Mouse (Mus musculus) neural tube, embryonic 15.5 days (tissue): ENCODE measurements around the gene Elp5. TPM values are rescaled to one million over a fixed set of nuclear protein-coding genes. Genes with fewer than 3 reads are reported as not detected.
"Not testable (repeated sequence)": the region's sequence is repeated elsewhere in the genome, so short reads cannot be mapped to it uniquely, and the experiment has no call there.

Experiments used
- ATAC-seq: fragments of 200-750 bp; cut with Nextera tagmentation; 2 replicates; pipeline ENCODE4 v1.8.0; 2017; ENCODE audit warnings: mild to moderate bottlenecking, moderate TSS enrichment, moderate library complexity; ENCODE audit not compliant: low FRiP score
- H3K27ac ChIP-seq: fragments of 300-500 bp; sonication (generic); replicated peaks from 2 replicates; pipeline ENCODE4 v1.5.1; 2015; ENCODE audit warnings: mild to moderate bottlenecking, inconsistent platforms
- H3K27me3 ChIP-seq: fragments of 300-500 bp; sonication (generic); replicated peaks from 2 replicates; pipeline ENCODE4 v1.6.1; 2015; ENCODE audit warnings: inconsistent platforms
- H3K36me3 ChIP-seq: fragments of 300-500 bp; sonication (generic); 2 replicates; pipeline ENCODE4 v1.6.1; 2015; ENCODE audit warnings: inconsistent platforms
- H3K4me1 ChIP-seq: fragments of 300-500 bp; sonication (generic); 2 replicates; pipeline ENCODE4 v1.6.1; 2015; ENCODE audit warnings: inconsistent platforms
- H3K4me2 ChIP-seq: fragments of 300-500 bp; sonication (generic); 2 replicates; pipeline ENCODE4 v1.6.1; 2015; ENCODE audit warnings: inconsistent platforms, mild to moderate bottlenecking, moderate library complexity
- H3K4me3 ChIP-seq: fragments of 300-500 bp; sonication (generic); replicated peaks from 2 replicates; pipeline ENCODE4 v1.5.1; 2015; ENCODE audit warnings: mild to moderate bottlenecking, inconsistent platforms
- H3K9ac ChIP-seq: fragments of 300-500 bp; sonication (generic); replicated peaks from 2 replicates; pipeline ENCODE4 v1.6.1; 2015; ENCODE audit warnings: mild to moderate bottlenecking, inconsistent platforms
- H3K9me3 ChIP-seq: fragments of 300-500 bp; sonication (generic); replicated peaks from 2 replicates; pipeline ENCODE4 v1.6.1; 2016; ENCODE audit warnings: inconsistent platforms
- WGBS: fragments of 180-500 bp; shearing (Covaris S2); methylation state at CpG from one replicate; pipeline ENCODE4 v1.1.7; 2015; ENCODE audit warnings: mixed read lengths; 5-methylcytosine and 5-hydroxymethylcytosine counted together
- polyA plus RNA-seq: library from polyadenylated mRNA; unstranded; fragments of >200 nt; fragmentation: Nextera tagmentation; extraction: Ambion mirVana; gene quantifications from 2 replicates; pipeline ENCODE4 v1.2.1, GENCODE M21; 2015

Elp5 gene
- polyA plus RNA-seq, 1 experiment from 2014 or later = 167 TPM

DNA sequence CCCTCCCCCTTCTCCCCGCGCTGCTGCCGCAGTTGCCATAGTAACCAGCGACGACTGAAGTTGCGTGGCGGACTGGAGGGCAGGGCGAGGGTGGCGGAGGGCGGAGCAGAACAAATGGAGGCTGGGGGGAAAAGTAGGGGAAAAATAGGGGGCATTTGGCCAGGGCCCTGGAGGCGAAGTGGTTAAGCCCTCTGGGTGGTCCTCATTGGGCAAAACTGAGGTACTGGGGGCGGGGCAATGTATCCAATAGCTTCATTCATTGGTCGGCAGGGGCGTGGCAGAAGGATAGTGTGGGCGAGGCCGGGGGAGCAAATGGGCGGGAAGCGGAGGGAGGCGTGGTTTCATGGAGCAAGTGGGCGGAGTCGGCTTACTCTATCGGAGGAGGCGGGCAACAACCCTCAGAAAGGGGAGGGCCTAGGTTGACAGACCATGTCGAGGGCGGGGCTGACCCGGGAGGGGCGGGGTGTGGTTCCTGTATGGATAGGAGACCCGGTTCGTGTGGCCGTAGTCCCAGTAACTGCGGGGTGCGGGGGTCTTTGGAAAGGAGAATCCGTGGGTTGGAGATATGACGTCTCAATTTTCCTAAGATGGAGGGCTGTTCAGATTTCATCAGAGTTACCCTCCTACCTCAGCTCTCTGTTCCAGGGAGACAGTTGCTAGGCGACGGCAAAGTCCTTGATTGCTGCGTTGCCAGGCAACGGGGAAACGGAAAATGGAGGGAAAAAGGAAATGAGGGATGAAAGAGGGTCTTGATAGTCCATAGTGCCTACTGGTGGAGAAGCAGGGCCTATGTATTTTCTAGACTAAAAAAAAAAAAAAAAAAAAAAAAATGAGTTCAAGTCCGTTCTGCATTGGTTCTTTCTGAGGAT lies 39.2 kb upstream of the Elp5 start:
- Histone ChIP-seq H3K36me3 (no peaks in the 10 kb centered on the region), H3K27me3 (no peaks in the 10 kb centered on the region), H3K9me3 (no peaks in the 10 kb centered on the region), H3K27ac (peak overlapping the region; percentile 95), H3K4me1 (peaks cover 83% of the 10 kb centered on the region), H3K9ac (peak overlapping the region; percentile 84), H3K4me3 (peak overlapping the region; percentile 64), H3K4me2 (peak overlapping the region; percentile 83)
- ATAC-seq = peak; percentile 83
- under 1% methylated on average over 40 of the region's 40 CpGs for WGBS

DNA sequence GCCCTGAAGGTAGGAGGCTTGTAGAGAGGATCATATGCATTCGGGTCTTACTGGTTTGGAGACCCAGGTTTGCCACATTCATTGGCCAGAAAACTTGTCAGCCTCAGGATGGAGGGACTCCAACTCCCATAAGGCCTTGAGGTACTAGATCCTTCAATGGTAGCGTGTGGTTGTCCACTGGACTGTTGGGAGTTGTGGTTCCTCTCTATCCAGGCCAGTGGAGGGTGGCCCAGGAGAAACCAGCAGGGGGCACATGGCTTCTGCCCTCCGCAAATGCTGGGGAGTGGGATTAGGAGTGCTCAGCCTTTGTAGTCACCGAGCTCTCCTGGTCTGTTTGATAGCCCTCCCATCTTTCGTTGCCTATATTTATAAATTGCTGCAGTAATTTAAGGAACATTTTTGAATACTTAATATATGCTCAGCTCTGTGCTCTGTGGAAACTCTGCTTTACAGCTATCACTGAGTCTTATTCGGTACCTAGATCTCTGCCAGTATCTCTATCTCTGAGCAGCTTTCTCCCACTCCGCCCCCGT lies 38.5 kb upstream of the Elp5 start:
- Histone ChIP-seq H3K27me3 (no peaks in the 10 kb centered on the region), H3K36me3 (no peaks in the 10 kb centered on the region), H3K4me1 (peaks cover 76% of the 10 kb centered on the region), H3K9me3 (no peaks in the 10 kb centered on the region), H3K4me3 (peak overlapping the region; percentile 64), H3K27ac (peak overlapping the region; percentile 95), H3K4me2 (peak overlapping the region; percentile 83), H3K9ac (peak overlapping the region; percentile 84)
- WGBS = under 1% methylated on average over 8 of the region's 8 CpGs
- peak; percentile 73 for ATAC-seq

DNA sequence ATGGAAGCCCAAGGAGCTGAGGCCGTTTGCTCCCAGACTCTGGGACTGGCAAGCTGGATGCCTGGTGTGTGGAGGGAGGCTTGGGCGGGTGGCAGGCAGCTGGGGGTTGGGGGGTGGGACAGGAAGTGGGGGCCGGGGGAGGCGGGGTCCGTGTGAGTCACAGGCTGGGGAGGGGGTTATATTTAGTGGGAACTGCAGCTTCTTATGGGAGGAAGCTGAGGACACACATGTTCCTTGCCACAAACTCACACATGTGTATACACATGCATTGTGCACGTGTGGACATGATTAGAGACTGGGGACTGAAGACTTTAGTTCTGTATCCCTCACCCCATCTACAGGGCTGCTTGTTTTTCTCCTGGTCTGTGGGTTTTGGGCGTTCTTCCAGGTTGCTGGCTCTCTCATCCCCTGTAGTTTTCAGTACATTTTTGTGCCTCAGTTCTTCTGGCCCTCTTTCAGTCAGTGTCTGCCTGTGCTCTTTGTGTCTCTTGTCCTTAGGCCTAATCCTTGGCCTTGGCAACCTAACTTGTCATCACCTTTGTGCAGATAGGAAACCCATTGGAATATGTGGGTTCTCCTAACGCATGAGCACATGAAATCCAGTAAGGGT lies 37.8 kb upstream of the Elp5 start:
- Histone ChIP-seq H3K9me3 (no peaks in the 10 kb centered on the region), H3K4me2 (peak overlapping the region; percentile 83), H3K4me1 (peaks cover 73% of the 10 kb centered on the region), H3K27me3 (no peaks in the 10 kb centered on the region), H3K36me3 (no peaks in the 10 kb centered on the region), H3K4me3 (peak overlapping the region; percentile 64), H3K9ac (peak overlapping the region; percentile 84), H3K27ac (peak overlapping the region; percentile 95)
- 18% methylated on average over 8 of the region's 8 CpGs for WGBS
- ATAC-seq = no peak

DNA sequence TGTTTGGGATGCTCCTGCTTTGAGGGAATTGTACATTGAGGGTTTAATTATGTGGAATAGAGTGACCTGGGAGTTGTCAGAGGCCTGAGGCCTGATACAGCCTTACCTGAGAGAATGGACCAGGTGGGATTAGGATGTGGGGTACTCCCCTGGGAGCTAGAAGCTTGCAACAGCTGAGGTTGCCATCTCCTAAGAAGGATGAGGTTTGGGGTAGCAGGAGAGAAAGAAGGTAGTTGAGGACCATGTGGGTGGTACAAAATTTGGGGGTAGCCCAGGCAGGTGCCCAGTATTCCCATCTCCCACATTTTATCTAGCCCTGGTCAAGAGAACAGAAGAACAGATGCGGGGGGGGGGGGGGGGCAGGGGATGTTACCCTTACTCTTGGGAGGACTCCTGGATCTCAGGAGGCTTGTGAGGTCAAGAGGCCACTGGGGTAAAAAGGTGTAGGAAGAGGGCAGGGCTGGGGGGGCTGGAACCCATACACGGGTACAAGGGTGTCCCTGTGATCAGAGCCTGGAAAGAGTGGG lies 37.2 kb upstream of the Elp5 start:
- Histone ChIP-seq H3K4me1 (peaks cover 72% of the 10 kb centered on the region), H3K9me3 (no peaks in the 10 kb centered on the region), H3K4me3 (peak overlapping the region; percentile 64), H3K27me3 (no peaks in the 10 kb centered on the region), H3K9ac (peak overlapping the region; percentile 84), H3K27ac (peak overlapping the region; percentile 95), H3K36me3 (no peaks in the 10 kb centered on the region), H3K4me2 (peak overlapping the region; percentile 83)
- 46% methylated on average over 2 of the region's 2 CpGs for WGBS
- ATAC-seq = no peak

DNA sequence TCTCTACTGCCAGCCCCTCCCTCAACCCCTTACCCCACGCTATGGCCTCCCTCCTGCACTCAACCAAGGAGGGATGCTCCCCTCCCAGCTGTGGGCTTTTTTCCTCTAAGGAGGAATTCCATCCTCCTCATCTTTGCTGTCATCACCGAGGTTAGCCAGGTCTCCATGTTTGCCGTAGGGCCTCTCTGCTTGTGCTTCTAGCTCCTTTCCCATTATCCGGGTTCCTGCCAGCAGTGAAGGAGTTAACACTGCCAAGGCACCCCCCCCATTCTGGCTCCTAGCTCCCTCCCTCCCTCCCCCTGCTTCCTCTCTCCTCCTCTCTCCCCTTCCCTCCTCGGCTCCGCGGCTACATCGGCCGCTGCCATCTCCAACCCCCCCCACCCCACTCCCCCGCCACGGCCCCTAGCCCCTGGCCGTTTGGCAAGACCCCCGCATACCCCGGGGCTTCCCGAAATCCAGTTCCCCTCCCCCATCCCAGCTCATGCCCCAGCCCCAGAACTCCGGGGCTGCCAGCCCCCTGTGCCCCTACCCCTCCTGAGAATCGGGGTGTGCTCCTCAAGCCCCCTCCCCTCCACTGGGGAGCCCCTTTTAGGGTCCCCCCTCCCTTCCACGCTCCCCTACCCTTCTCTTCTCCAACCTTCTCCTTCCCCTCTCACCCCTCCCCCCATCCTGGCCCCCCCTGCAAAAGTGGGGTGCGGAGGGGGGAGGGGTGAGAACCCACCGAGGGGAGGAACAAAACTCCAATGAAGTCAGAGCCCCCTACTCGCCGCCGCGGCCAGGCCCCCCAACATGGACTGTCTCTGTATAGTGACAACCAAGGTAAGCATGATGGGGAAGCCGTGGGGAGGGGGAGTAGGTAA lies 36.0 kb upstream of the Elp5 start:
- peak overlapping the region; percentile 64 for H3K4me3 ChIP-seq
- peak overlapping the region; percentile 83 for H3K4me2 ChIP-seq
- WGBS = under 1% methylated on average over 25 of the region's 25 CpGs
- no peaks in the 10 kb centered on the region for H3K9me3 ChIP-seq
- H3K27ac ChIP-seq = peak overlapping the region; percentile 95
- peaks cover under 1% of the 10 kb centered on the region; the same call in 1 of the 2 replicates for H3K36me3 ChIP-seq
- H3K9ac ChIP-seq = peak overlapping the region; percentile 84
- ATAC-seq = no peak
- H3K27me3 ChIP-seq = no peaks in the 10 kb centered on the region
- peaks cover 71% of the 10 kb centered on the region for H3K4me1 ChIP-seq

DNA sequence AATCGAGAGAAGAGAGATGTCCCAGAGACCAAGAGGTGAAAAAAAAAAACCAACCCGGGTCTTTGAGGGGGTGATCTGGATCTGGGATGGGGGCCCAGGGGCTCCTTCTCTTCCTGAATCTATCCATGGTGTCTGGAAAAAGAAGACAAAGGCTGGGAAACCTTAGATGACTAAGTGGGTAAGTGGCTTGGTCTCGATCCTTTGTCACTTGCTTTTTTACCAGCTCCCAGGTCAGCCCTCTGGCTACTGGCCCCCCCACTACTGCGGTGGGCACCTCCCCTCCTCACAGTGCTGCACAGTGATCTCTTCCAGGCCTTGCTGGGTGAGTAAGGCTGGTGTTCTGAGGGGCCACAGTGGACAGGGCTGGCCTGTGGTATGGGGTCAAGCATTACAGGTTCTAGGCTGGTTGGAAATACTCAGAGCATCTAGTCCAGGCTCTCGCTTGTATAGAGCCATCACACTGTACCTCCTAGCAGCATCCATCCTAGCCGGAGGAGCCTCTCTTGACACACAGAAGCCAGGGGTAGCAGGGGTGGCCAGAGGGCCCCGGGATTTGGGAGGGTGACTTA lies 35.0 kb upstream of the Elp5 start:
- 65% methylated on average over 7 of the region's 7 CpGs for WGBS
- H3K4me1 ChIP-seq = peaks cover 69% of the 10 kb centered on the region
- no peaks in the 10 kb centered on the region for H3K9me3 ChIP-seq
- H3K4me3 ChIP-seq = peak overlapping the region; percentile 64; the same call in 1 of the 2 replicates
- peaks cover 12% of the 10 kb centered on the region for H3K36me3 ChIP-seq
- H3K4me2 ChIP-seq = peak overlapping the region; percentile 83
- no peaks in the 10 kb centered on the region for H3K27me3 ChIP-seq
- ATAC-seq = no peak
- peak overlapping the region; percentile 95 for H3K27ac ChIP-seq
- H3K9ac ChIP-seq = peak overlapping the region; percentile 84

DNA sequence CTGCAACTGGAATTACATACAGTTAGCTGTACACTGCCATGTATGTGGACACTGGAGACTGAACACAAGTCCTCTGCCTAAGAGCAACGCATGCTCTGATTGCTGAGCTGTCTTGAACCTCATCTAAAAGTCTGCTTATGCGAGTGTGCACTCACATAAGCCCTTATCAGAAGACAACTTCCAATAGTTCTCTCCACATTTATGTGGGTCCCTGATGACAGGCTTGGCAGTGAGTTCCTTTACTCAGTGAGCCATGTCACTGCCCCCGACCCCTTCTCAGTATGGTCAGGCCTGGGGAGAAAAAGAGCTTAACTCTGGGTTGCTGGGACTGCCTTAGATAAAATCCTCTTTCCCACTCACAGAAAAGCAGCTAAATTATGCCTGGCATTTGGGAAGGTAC lies 34.4 kb upstream of the Elp5 start, which contains the start of gene Dlg4:
Dlg4 (plus strand) TSS at position 274 of the 400 bp plus-strand sequence.
- H3K9me3 ChIP-seq = no peaks in the 10 kb centered on the region
- peak within 1 kb of the TSS; percentile 95 for H3K27ac ChIP-seq
- H3K9ac ChIP-seq = peak within 1 kb of the TSS; percentile 84
- H3K4me2 ChIP-seq = peak within 1 kb of the TSS; percentile 83
- WGBS = 93% methylated on average over 3 of the region's 3 CpGs
- no peak for ATAC-seq
- H3K4me3 ChIP-seq = peak within 1 kb of the TSS; percentile 64
- H3K4me1 ChIP-seq = peaks cover 62% of the 10 kb centered on the region
- peaks cover 18% of the 10 kb centered on the region for H3K36me3 ChIP-seq
- H3K27me3 ChIP-seq = no peaks in the 10 kb centered on the region

DNA sequence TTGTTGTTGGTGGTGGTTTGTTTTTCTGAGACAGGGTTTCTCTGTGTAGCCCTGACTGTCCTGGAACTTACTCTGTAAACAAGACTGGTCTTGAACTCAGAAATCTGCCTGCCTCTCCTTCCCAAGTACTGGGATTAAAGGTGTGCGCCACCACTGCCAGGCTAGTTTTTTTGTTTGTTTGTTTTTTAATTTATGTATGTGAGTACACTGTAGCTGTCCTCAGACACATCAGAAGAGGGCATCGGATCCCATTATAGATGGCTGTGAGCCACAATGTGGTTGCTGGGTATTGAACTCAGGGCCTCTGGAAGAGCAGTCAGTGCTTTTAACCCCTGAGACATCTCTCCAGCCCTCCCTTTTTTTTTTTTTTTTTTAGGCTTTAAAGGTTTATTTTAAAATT lies 33.9 kb upstream of the Elp5 start:
- WGBS = 80% methylated on average over 2 of the region's 2 CpGs
- not testable (repeated sequence) for H3K4me3 ChIP-seq, H3K9ac ChIP-seq, H3K9me3 ChIP-seq, ATAC-seq, H3K4me2 ChIP-seq, H3K27me3 ChIP-seq, H3K27ac ChIP-seq
- Histone ChIP-seq H3K4me1 (peaks cover 60% of the 10 kb centered on the region), H3K36me3 (peaks cover 23% of the 10 kb centered on the region)

DNA sequence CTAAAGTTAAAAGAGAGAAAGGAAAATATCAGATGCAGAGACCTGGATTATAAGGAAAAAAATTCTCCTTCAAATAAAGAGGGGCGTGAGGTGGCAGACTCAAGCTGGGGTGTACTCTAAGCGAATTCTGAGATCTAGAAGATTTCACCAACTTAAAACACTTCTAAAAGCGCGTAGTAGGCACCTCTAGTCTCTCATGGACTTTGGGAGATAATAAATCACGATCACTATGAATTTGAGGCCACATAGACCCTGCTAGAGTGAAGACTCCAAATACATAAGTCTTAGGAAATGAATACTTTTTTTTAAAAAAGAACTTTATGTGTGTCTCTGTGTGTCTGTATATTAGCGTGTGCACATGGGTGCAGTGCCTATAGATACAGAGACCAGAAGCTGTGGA lies 33.4 kb upstream of the Elp5 start:
- Histone ChIP-seq H3K9me3 (no peaks in the 10 kb centered on the region), H3K27me3 (no peaks in the 10 kb centered on the region), H3K27ac (peak overlapping the region; percentile 81; the same call in 1 of the 2 replicates), H3K9ac (no peak overlapping the region), H3K4me3 (peak overlapping the region; percentile 70), H3K4me2 (peak overlapping the region; percentile 85), H3K4me1 (peaks cover 58% of the 10 kb centered on the region), H3K36me3 (peaks cover 28% of the 10 kb centered on the region)
- 70% methylated on average over 6 of the region's 6 CpGs for WGBS
- no peak for ATAC-seq

DNA sequence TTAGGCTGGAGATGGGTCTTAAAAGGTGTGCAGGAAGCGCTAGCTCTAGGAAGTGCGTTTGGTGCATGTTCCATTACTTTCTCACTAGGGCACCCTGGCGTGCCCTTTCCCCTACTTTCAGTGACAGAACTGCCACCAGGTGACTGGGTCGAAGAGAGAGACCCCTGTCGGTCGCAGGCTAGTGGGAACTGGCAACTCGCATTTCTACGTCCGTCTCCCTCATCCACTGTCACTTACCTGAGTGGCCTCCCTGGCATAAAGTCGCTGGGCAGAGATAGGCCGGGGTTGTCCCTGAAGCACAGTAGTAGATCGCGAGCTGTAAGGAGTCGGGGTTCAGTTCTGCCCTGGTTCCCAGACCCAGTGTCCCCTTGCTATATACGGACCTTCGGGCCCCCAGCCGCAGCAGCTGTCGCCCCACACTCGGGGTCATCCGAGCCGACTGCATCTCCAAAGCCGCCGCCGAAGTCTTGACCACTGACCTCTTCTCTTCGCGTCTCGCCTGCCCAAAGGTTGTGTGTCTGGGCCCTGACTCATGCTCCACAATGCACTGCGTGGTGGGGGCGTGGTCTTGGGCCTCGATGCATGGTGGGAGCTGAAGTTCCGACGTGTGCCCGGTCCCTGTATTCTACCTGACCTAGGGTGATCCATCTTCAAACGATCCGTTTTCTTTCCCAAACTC lies 32.7 kb upstream of the Elp5 start, which contains the start of gene Acadvl:
Acadvl (minus strand) TSS at position 532 of the 679 bp plus-strand sequence.
- peak within 1 kb of the TSS; percentile 85 for H3K4me2 ChIP-seq
- ATAC-seq = peak; percentile 84
- H3K4me3 ChIP-seq = peak within 1 kb of the TSS; percentile 70
- peaks cover 52% of the 10 kb centered on the region for H3K4me1 ChIP-seq
- H3K27ac ChIP-seq = peak within 1 kb of the TSS; percentile 81
- 1% methylated on average over 35 of the region's 35 CpGs for WGBS
- H3K36me3 ChIP-seq = peaks cover 34% of the 10 kb centered on the region
- no peaks in the 10 kb centered on the region for H3K9me3 ChIP-seq
- peak within 1 kb of the TSS; percentile 85 for H3K9ac ChIP-seq
- no peaks in the 10 kb centered on the region for H3K27me3 ChIP-seq
